Mouse (Mus musculus) ES-E14 (cell line): ENCODE results near the gene Trim39. TPM values are rescaled to one million over a fixed set of nuclear protein-coding genes. Genes with fewer than 3 reads are reported as not detected.

Experiments used
- DNase-seq: peaks from one replicate; pipeline ENCODE4 v3.0.0-alpha.2; 2013; ENCODE audit warnings: low read depth, low spot score
- H3K27ac ChIP-seq: 2 replicates; pipeline ENCODE4 v1.5.1; 2012; ENCODE audit warnings: low read depth, mild to moderate bottlenecking, low read length, moderate library complexity, mixed read lengths; ENCODE audit not compliant: poor library complexity, insufficient read depth, severe bottlenecking
- H3K36me3 ChIP-seq: 2 replicates; pipeline ENCODE4 v1.6.1; 2012; ENCODE audit warnings: mild to moderate bottlenecking, low read length, moderate library complexity, mixed read lengths; ENCODE audit not compliant: control insufficient read depth, poor library complexity, insufficient read depth, severe bottlenecking
- H3K4me1 ChIP-seq, 2 experiments: fragments of 150-350 bp in 1 of 2; sonication (generic) in 1 of 2; 2 replicates each; pipeline ENCODE4 v1.6.1; 2012; ENCODE audit warnings: low read length in 2 of 2, mild to moderate bottlenecking in 1 of 2, mixed read lengths in 1 of 2; ENCODE audit not compliant: control insufficient read depth in 2 of 2, insufficient read depth in 2 of 2, poor library complexity in 1 of 2
- H3K4me3 ChIP-seq, 2 experiments: fragments of 150-350 bp in 1 of 2; sonication (generic) in 1 of 2; 2 replicates each; pipeline ENCODE4 v1.5.1; 2012; ENCODE audit warnings: low read length in 2 of 2, low read depth in 1 of 2, mild to moderate bottlenecking in 1 of 2, mixed read lengths in 1 of 2; ENCODE audit not compliant: insufficient read depth in 1 of 2, poor library complexity in 1 of 2, severe bottlenecking in 1 of 2
- H3K9ac ChIP-seq: 2 replicates; pipeline ENCODE4 v1.6.1; 2012; ENCODE audit warnings: low read depth, mild to moderate bottlenecking, low read length, mixed read lengths; ENCODE audit not compliant: poor library complexity, insufficient read depth, severe bottlenecking
- H3K9me3 ChIP-seq: fragments of 150-350 bp; sonication (generic); 2 replicates; pipeline ENCODE4 v1.6.1; 2012; ENCODE audit warnings: low read depth, mild to moderate bottlenecking, low read length; ENCODE audit not compliant: control insufficient read depth, insufficient read depth
- CHD2 ChIP-seq: IDR thresholded peaks from 2 replicates; pipeline ENCODE4 v1.6.1; 2014; ENCODE audit warnings: mild to moderate bottlenecking, low read depth, low read length, inconsistent platforms
- HCFC1 ChIP-seq: IDR thresholded peaks from 2 replicates; pipeline ENCODE4 v1.6.1; 2012; ENCODE audit warnings: low read length, inconsistent platforms, borderline replicate concordance; ENCODE audit not compliant: insufficient read depth
- MAFK ChIP-seq: IDR thresholded peaks from 2 replicates; pipeline ENCODE4 v1.6.1; 2014; ENCODE audit warnings: mild to moderate bottlenecking, low read depth, low read length, inconsistent platforms; ENCODE audit not compliant: insufficient read depth
- ZC3H11A ChIP-seq: IDR thresholded peaks from 2 replicates; pipeline ENCODE4 v1.6.1; 2012; ENCODE audit warnings: low read depth, mild to moderate bottlenecking, inconsistent platforms, low read length, borderline replicate concordance
- ZNF384 ChIP-seq: IDR thresholded peaks from 2 replicates; pipeline ENCODE4 v1.6.1; 2012; ENCODE audit warnings: low read depth, low read length, inconsistent platforms
- in situ Hi-C, 2 experiments: fragments of 600-800 bp; cut with MboI; formaldehyde crosslinking; loops; one replicate each; pipeline ENCODE4 v1.15.1; 2025; ENCODE audit warnings: low sequenced_read_pairs in 2 of 2, inconsistent platforms in 1 of 2; ENCODE audit not compliant: unreplicated experiment in 2 of 2
- total RNA-seq: library from RNA; depleted of rRNA; stranded (reverse); fragments of 300-350 nt; gene quantifications from 2 replicates; pipeline ENCODE4 v1.2.3, GENCODE M21; 2012; rRNA removed

Trim39 gene
- 20.3 and 22.4 TPM in 2 replicates for total RNA-seq

GRCm38 (mm10) chr17:36271586-36272256, at the start of gene Trim39:
Gene Trim39 (minus strand): TSS chr17:36272247.
- H3K4me1 ChIP-seq, result peaks cover 4 to 8% of the 10 kb centered on the region in 2 experiments; a peak in 2 of 4 replicates
- H3K36me3 ChIP-seq, result peaks cover 18% of the 10 kb centered on the region
- in situ Hi-C loops, result no loop called here
- TF ChIP-seq HCFC1, result peak; percentile 58; the same call in 1 of the 2 replicates
- no peak for TF ChIP-seq MAFK
- no peak for TF ChIP-seq CHD2
- peak within 1 kb of the TSS; percentile 99 for H3K9ac ChIP-seq
- H3K9me3 ChIP-seq, result no peaks in the 10 kb centered on the region
- peak within 1 kb of the TSS; percentile 92 for H3K27ac ChIP-seq
- DNase-seq, result no peak
- H3K4me3 ChIP-seq, result peak within 1 kb of the TSS; percentile 96 to 98

- Histone ChIP-seq H3K4me1 (no peaks in the 10 kb centered on the region), H3K4me3 (peak overlapping the region in 1 of 2 experiments; percentile 61; a peak in 1 of 4 replicates), H3K9me3 (no peaks in the 10 kb centered on the region), H3K27ac (no peak overlapping the region), H3K36me3 (no peaks in the 10 kb centered on the region), H3K9ac (no peak overlapping the region)
- no peak for DNase-seq
- no peak for TF ChIP-seq ZNF384
- no peak for TF ChIP-seq MAFK
- no peak for TF ChIP-seq CHD2
- no peak for TF ChIP-seq HCFC1
- TF ChIP-seq ZC3H11A, result no peak
- in situ Hi-C loops, result no loop called here
These were observed 43.7 kb upstream of the Trim39 start for GRCm38 (mm10) chr17:36315689-36316253.

- Histone ChIP-seq H3K4me1 (no peaks in the 10 kb centered on the region), H3K9ac (peak overlapping the region; percentile 45; the same call in 1 of the 2 replicates), H3K27ac (no peak overlapping the region), H3K36me3 (no peaks in the 10 kb centered on the region), H3K9me3 (no peaks in the 10 kb centered on the region), H3K4me3 (peak overlapping the region; percentile 53 to 61)
- in situ Hi-C loops, result no loop called here
- peak; percentile 99 for TF ChIP-seq MAFK
- no peak for TF ChIP-seq CHD2
- DNase-seq, result peak; percentile 16
These were observed 43.1 kb upstream of the Trim39 start for GRCm38 (mm10) chr17:36315041-36315688.

DNA sequence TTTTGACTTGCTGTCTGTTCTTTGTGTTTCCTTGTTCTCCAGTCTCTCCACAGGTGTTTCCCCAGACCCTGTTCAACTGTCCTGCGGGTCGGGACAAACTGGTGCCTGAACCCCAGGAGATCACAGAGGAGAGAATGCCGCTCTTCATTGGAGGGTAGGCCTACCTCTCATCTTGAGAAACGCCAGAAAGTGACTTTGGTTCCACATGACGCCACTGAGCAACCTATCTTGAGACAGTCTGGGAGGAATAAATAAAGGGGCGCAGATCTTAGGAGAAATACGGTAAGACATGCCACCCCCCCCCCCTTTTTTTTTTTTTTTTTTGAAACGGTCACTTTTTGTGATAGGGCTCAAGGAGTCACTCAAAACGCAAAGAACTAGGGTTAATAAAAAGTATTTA, 42.5 kb upstream of the Trim39 start:
- H3K27ac ChIP-seq, result no peak overlapping the region
- no peaks in the 10 kb centered on the region for H3K36me3 ChIP-seq
- no peak overlapping the region for H3K9ac ChIP-seq
- TF ChIP-seq MAFK (no peak), CHD2 (no peak), ZNF384 (no peak), ZC3H11A (no peak), HCFC1 (no peak)
- in situ Hi-C loops, result no loop called here
- no peaks in the 10 kb centered on the region for H3K4me1 ChIP-seq
- H3K4me3 ChIP-seq, result peak overlapping the region in 1 of 2 experiments; percentile 61; a peak in 2 of 4 replicates
- H3K9me3 ChIP-seq, result no peaks in the 10 kb centered on the region
- peak; percentile 1 for DNase-seq
